Mouse (Mus musculus) liver, embryonic 14.5 days (tissue): ENCODE results near the gene Tmem178b. TPM values are rescaled to one million over a fixed set of nuclear protein-coding genes. Genes with fewer than 3 reads are reported as not detected.

Source experiments
- ATAC-seq: fragments of 200-750 bp; cut with Nextera tagmentation; 2 replicates; pipeline ENCODE4 v1.8.0; 2017; ENCODE audit warnings: moderate number of reproducible peaks, mild to moderate bottlenecking, moderate library complexity; ENCODE audit not compliant: insufficient read depth
- DNase-seq, 3 experiments: peaks; one replicate each; pipeline ENCODE4 v3.0.0-alpha.2; 2012 to 2013; ENCODE audit warnings: low read depth in 3 of 3, low spot score in 3 of 3
- H3K27ac ChIP-seq: fragments of 300-500 bp; sonication (generic); 2 replicates; pipeline ENCODE4 v1.5.1; 2014; ENCODE audit warnings: moderate library complexity, mild to moderate bottlenecking, control low read depth, inconsistent platforms
- H3K27me3 ChIP-seq: fragments of 300-500 bp; sonication (generic); 2 replicates; pipeline ENCODE4 v1.6.1; 2014; ENCODE audit warnings: mild to moderate bottlenecking, low read length, moderate library complexity; ENCODE audit not compliant: control insufficient read depth, insufficient read depth
- H3K36me3 ChIP-seq: fragments of 300-500 bp; sonication (generic); replicated peaks from 2 replicates; pipeline ENCODE4 v1.6.1; 2014; ENCODE audit warnings: low read depth; ENCODE audit not compliant: control insufficient read depth, insufficient read depth
- H3K4me1 ChIP-seq, 2 experiments: fragments of 200-500 bp in 1 of 2; fragments of 300-500 bp in 1 of 2; sonication (generic) in 1 of 2; replicated peaks; 2 replicates each; pipeline ENCODE4 v1.6.1; 2012 to 2014; ENCODE audit warnings: antibody characterized with exemption in 1 of 2, inconsistent platforms in 1 of 2, low read length in 1 of 2; ENCODE audit not compliant: control insufficient read depth in 2 of 2, insufficient read depth in 2 of 2
- H3K4me2 ChIP-seq: fragments of 300-500 bp; sonication (generic); 2 replicates; pipeline ENCODE4 v1.6.1; 2014; ENCODE audit warnings: low read depth, mild to moderate bottlenecking, control low read depth, moderate library complexity
- H3K4me3 ChIP-seq, 2 experiments: fragments of 200-500 bp in 1 of 2; fragments of 300-500 bp in 1 of 2; sonication (generic) in 1 of 2; 2 replicates each; pipeline ENCODE4 v1.5.1; 2012 to 2014; ENCODE audit warnings: low read depth in 2 of 2, low read length in 2 of 2, mild to moderate bottlenecking in 2 of 2, control low read depth in 1 of 2, inconsistent platforms in 1 of 2, moderate library complexity in 1 of 2; ENCODE audit not compliant: insufficient read depth in 1 of 2
- H3K9ac ChIP-seq: fragments of 300-500 bp; sonication (generic); replicated peaks from 2 replicates; pipeline ENCODE4 v1.6.1; 2014; ENCODE audit warnings: mild to moderate bottlenecking, control low read depth, moderate library complexity
- H3K9me3 ChIP-seq: fragments of 300-500 bp; sonication (generic); 2 replicates; pipeline ENCODE4 v1.6.1; 2016; ENCODE audit warnings: low read length, mixed read lengths; ENCODE audit not compliant: control insufficient read depth
- CTCF ChIP-seq: IDR thresholded peaks from 2 replicates; pipeline ENCODE4 v1.5.1; 2016; ENCODE audit warnings: antibody characterized with exemption, low read depth, control low read depth
- EP300 ChIP-seq: IDR thresholded peaks from 2 replicates; pipeline ENCODE4 v1.6.1; 2016; ENCODE audit warnings: antibody characterized with exemption, low read depth
- WGBS: fragments of 180-500 bp; shearing (Covaris S2); extraction: QIAGEN DNeasy Blood & Tissue Kit; methylation state at CpG from one replicate; pipeline ENCODE4 v1.1.7; 2014; ENCODE audit not compliant: insufficient replicate concordance; 5-methylcytosine and 5-hydroxymethylcytosine counted together
- polyA plus RNA-seq, 2 experiments: library from polyadenylated mRNA; depleted of rRNA in 1 of 2; stranded (reverse) in 1 of 2; unstranded in 1 of 2; fragments of >200 nt; fragmentation: Nextera tagmentation in 1 of 2; extraction: Ambion mirVana in 1 of 2; gene quantifications; 2 replicates each; pipeline versions ENCODE4 v1.2.1 to v1.2.3; 2012 to 2014

Gene Tmem178b
- polyA plus RNA-seq, 2 experiments = not detected

GRCm38 (mm10) chr6:40063438-40063837, 190.4 kb downstream of the Tmem178b start:
- TF ChIP-seq CTCF = no peak
- no peak for TF ChIP-seq EP300
- no peak for ATAC-seq
- Histone ChIP-seq H3K27me3 (no peaks in the 10 kb centered on the region), H3K36me3 (no peaks in the 10 kb centered on the region), H3K27ac (no peak overlapping the region), H3K4me2 (no peak overlapping the region), H3K4me1 (no peaks in the 10 kb centered on the region), H3K4me3 (no peak overlapping the region), H3K9ac (no peak overlapping the region), H3K9me3 (no peaks in the 10 kb centered on the region)
- no peak for DNase-seq
- 79% methylated on average over 1 of the region's 1 CpGs for WGBS

DNA sequence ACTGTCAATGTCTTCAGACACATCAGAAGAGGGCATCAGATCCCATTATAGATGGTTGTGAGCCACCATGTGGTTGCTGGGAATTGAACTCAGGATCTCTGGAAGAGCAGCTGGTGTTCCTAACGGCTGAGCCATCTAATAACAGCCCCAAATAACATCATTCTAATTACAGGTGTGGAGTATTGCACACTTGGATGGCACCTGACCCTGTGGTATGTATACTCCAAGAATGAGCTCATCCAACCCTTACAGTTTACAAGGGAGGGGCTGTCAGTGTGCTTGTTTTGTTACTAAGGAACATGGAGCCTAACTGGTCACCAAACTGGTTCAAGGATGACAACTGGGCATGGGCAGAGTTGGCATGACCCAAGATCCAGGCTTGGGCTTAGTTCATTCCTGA, 190.8 kb downstream of the Tmem178b start:
- no peaks in the 10 kb centered on the region for H3K27me3 ChIP-seq
- no peak overlapping the region for H3K9ac ChIP-seq
- WGBS = 29% methylated on average over 1 of the region's 1 CpGs
- H3K4me1 ChIP-seq = no peaks in the 10 kb centered on the region
- H3K27ac ChIP-seq = no peak overlapping the region
- no peaks in the 10 kb centered on the region for H3K36me3 ChIP-seq
- H3K9me3 ChIP-seq = no peaks in the 10 kb centered on the region
- DNase-seq = no peak
- TF ChIP-seq CTCF (no peak), EP300 (no peak)
- H3K4me3 ChIP-seq = no peak overlapping the region
- H3K4me2 ChIP-seq = no peak overlapping the region
- no peak for ATAC-seq

GRCm38 (mm10) chr6:40064342-40064741, 191.3 kb downstream of the Tmem178b start:
- H3K4me2 ChIP-seq = no peak overlapping the region
- DNase-seq (no peak), ATAC-seq (no peak)
- H3K9me3 ChIP-seq = no peaks in the 10 kb centered on the region
- H3K27me3 ChIP-seq = no peaks in the 10 kb centered on the region
- no peaks in the 10 kb centered on the region for H3K36me3 ChIP-seq
- H3K27ac ChIP-seq = no peak overlapping the region
- TF ChIP-seq EP300 = no peak
- TF ChIP-seq CTCF = no peak
- H3K4me1 ChIP-seq = no peaks in the 10 kb centered on the region
- H3K4me3 ChIP-seq = no peak overlapping the region
- WGBS = 43% methylated on average over 2 of the region's 2 CpGs
- H3K9ac ChIP-seq = no peak overlapping the region

GRCm38 (mm10) chr6:40068467-40068866, 195.4 kb downstream of the Tmem178b start:
- Histone ChIP-seq H3K36me3 (no peaks in the 10 kb centered on the region), H3K27ac (no peak overlapping the region), H3K4me3 (no peak overlapping the region), H3K27me3 (no peaks in the 10 kb centered on the region), H3K4me2 (no peak overlapping the region), H3K9me3 (no peaks in the 10 kb centered on the region), H3K9ac (no peak overlapping the region), H3K4me1 (no peaks in the 10 kb centered on the region)
- DNase-seq = no peak
- 71% methylated on average over 6 of the region's 6 CpGs for WGBS
- TF ChIP-seq CTCF (no peak), EP300 (no peak)
- ATAC-seq = no peak

- Histone ChIP-seq H3K4me1 (no peaks in the 10 kb centered on the region), H3K9me3 (no peaks in the 10 kb centered on the region), H3K4me3 (no peak overlapping the region), H3K36me3 (no peaks in the 10 kb centered on the region), H3K27me3 (no peaks in the 10 kb centered on the region), H3K9ac (no peak overlapping the region), H3K27ac (no peak overlapping the region), H3K4me2 (no peak overlapping the region)
- 47% methylated on average over 3 of the region's 3 CpGs for WGBS
- DNase-seq (no peak), ATAC-seq (no peak)
- no peak for TF ChIP-seq CTCF
- no peak for TF ChIP-seq EP300
These were observed 197.9 kb downstream of the Tmem178b start for GRCm38 (mm10) chr6:40071007-40071406.
